Mouse (Mus musculus): ENCODE measurements around the gene Olfr304. TPM values are rescaled to one million over a fixed set of nuclear protein-coding genes. Genes with fewer than 3 reads are reported as not detected.
"Not testable (repeated sequence)": the region's sequence is repeated elsewhere in the genome, so short reads cannot be mapped to it uniquely, and the experiment has no call there.

The Olfr304 gene
- polyA plus RNA-seq (2016; fragmentation: Nextera tagmentation; extraction: Ambion mirVana) = not detected in 2 replicates

- Histone ChIP-seq H3K4me2 (no peak within 1 kb of the TSS), H3K9ac (no peak within 1 kb of the TSS), H3K27ac (no peak within 1 kb of the TSS), H3K4me3 (no peak within 1 kb of the TSS), H3K36me3 (no peaks in the 10 kb centered on the region), H3K9me3 (replicated peaks) (no peaks in the 10 kb centered on the region), H3K27me3 (replicated peaks) (no peaks in the 10 kb centered on the region), H3K4me1 (no peaks in the 10 kb centered on the region)
- no peak for ATAC-seq
- WGBS (ENCODE audit: insufficient replicate concordance) = 41% methylated on average over 1 of the region's 1 CpGs
Observed at GRCm38 (mm10) chr7:86386558-86386957, at the start of gene Olfr304. Olfr304 (minus strand) TSS chr7:86386658.

GRCm38 (mm10) chr7:86403546-86403945 is 17.1 kb upstream of the Olfr304 start, which contains the start of gene Olfr301:
Olfr301 (plus strand) TSS chr7:86403846.
- Histone ChIP-seq H3K27me3 (replicated peaks) (no peaks in the 10 kb centered on the region), H3K27ac (no peak within 1 kb of the TSS), H3K4me1 (no peaks in the 10 kb centered on the region), H3K36me3 (no peaks in the 10 kb centered on the region), H3K4me2 (no peak within 1 kb of the TSS), H3K9me3 (replicated peaks) (no peaks in the 10 kb centered on the region), H3K4me3 (no peak within 1 kb of the TSS), H3K9ac (no peak within 1 kb of the TSS)
- no peak for ATAC-seq
- WGBS (ENCODE audit: insufficient replicate concordance) = 56% methylated on average over 2 of the region's 2 CpGs

- ATAC-seq = no peak
- no peak within 1 kb of the TSS for H3K4me2 ChIP-seq
- no peaks in the 10 kb centered on the region for H3K9me3 ChIP-seq (replicated peaks)
- no peaks in the 10 kb centered on the region for H3K27me3 ChIP-seq (replicated peaks)
- H3K27ac ChIP-seq = no peak within 1 kb of the TSS
- H3K9ac ChIP-seq = no peak within 1 kb of the TSS
- no peak within 1 kb of the TSS for H3K4me3 ChIP-seq
- H3K4me1 ChIP-seq = no peaks in the 10 kb centered on the region
- H3K36me3 ChIP-seq = no peaks in the 10 kb centered on the region
Observed at GRCm38 (mm10) chr7:86397689-86398088, 11.2 kb upstream of the Olfr304 start, which contains the start of gene Olfr303. Olfr303 (minus strand) TSS chr7:86397789.

- no peak overlapping the region for H3K27ac ChIP-seq
- ATAC-seq = no peak
- H3K27me3 ChIP-seq (replicated peaks) = no peaks in the 10 kb centered on the region
- H3K4me3 ChIP-seq = no peak overlapping the region
- H3K4me1 ChIP-seq = no peaks in the 10 kb centered on the region
- H3K9me3 ChIP-seq (replicated peaks) = no peaks in the 10 kb centered on the region
- no peak overlapping the region for H3K9ac ChIP-seq
- H3K36me3 ChIP-seq = no peaks in the 10 kb centered on the region
- 62% methylated on average over 3 of the region's 3 CpGs for WGBS (ENCODE audit: insufficient replicate concordance)
- no peak overlapping the region for H3K4me2 ChIP-seq
Observed at GRCm38 (mm10) chr7:86385769-86386168, 689 bp downstream of the Olfr304 start.

- 68% methylated on average over 1 of the region's 1 CpGs for WGBS (ENCODE audit: insufficient replicate concordance)
- Histone ChIP-seq H3K4me2 (no peak within 1 kb of the TSS), H3K4me1 (no peaks in the 10 kb centered on the region)
Observed at GRCm38 (mm10) chr7:86366828-86367227, 19.6 kb downstream of the Olfr304 start, which contains the start of gene Olfr305. Olfr305 (minus strand) TSS chr7:86366928.

GRCm38 (mm10) chr7:86346296-86346695 is 40.2 kb downstream of the Olfr304 start:
- WGBS (ENCODE audit: insufficient replicate concordance) = 79% methylated on average over 9 of the region's 9 CpGs
- not testable (repeated sequence) for H3K9me3 ChIP-seq (replicated peaks); H3K27ac ChIP-seq; H3K4me2 ChIP-seq; H3K36me3 ChIP-seq; ATAC-seq; H3K4me3 ChIP-seq; H3K4me1 ChIP-seq; H3K27me3 ChIP-seq (replicated peaks); H3K9ac ChIP-seq

More at GRCm38 (mm10) chr7:86366828-86367227, 19.6 kb downstream of the Olfr304 start, which contains the start of gene Olfr305:
- Histone ChIP-seq H3K9ac (no peak within 1 kb of the TSS), H3K9me3 (replicated peaks) (no peaks in the 10 kb centered on the region), H3K4me3 (no peak within 1 kb of the TSS), H3K36me3 (no peaks in the 10 kb centered on the region), H3K27ac (no peak within 1 kb of the TSS), H3K27me3 (replicated peaks) (no peaks in the 10 kb centered on the region)
- no peak for ATAC-seq

- Histone ChIP-seq H3K36me3 (no peaks in the 10 kb centered on the region), H3K4me2 (no peak overlapping the region), H3K27ac (no peak overlapping the region), H3K9me3 (replicated peaks) (no peaks in the 10 kb centered on the region), H3K4me1 (no peaks in the 10 kb centered on the region), H3K27me3 (replicated peaks) (no peaks in the 10 kb centered on the region), H3K9ac (no peak overlapping the region), H3K4me3 (no peak overlapping the region)
- no peak for ATAC-seq
- WGBS (ENCODE audit: insufficient replicate concordance) = 53% methylated on average over 3 of the region's 3 CpGs
Observed at GRCm38 (mm10) chr7:86344253-86344652, 42.2 kb downstream of the Olfr304 start.

- no peak overlapping the region for H3K4me3 ChIP-seq
- no peaks in the 10 kb centered on the region for H3K27me3 ChIP-seq (replicated peaks)
- H3K27ac ChIP-seq = no peak overlapping the region
- H3K9me3 ChIP-seq (replicated peaks) = no peaks in the 10 kb centered on the region
- H3K36me3 ChIP-seq = no peaks in the 10 kb centered on the region
- ATAC-seq = no peak
- no peaks in the 10 kb centered on the region for H3K4me1 ChIP-seq
- H3K9ac ChIP-seq = no peak overlapping the region
- no peak overlapping the region for H3K4me2 ChIP-seq
- WGBS (ENCODE audit: insufficient replicate concordance) = 57% methylated on average over 14 of the region's 14 CpGs
Observed at GRCm38 (mm10) chr7:86342881-86343565, 43.4 kb downstream of the Olfr304 start.

GRCm38 (mm10) chr7:86337486-86337885 is 49.0 kb downstream of the Olfr304 start, which contains the start of gene Olfr307:
Olfr307 (minus strand) TSS chr7:86337586.
- no peak within 1 kb of the TSS for H3K4me3 ChIP-seq
- no peaks in the 10 kb centered on the region for H3K4me1 ChIP-seq
- no peak within 1 kb of the TSS for H3K27ac ChIP-seq
- ATAC-seq = no peak
- H3K9me3 ChIP-seq (replicated peaks) = no peaks in the 10 kb centered on the region
- H3K27me3 ChIP-seq (replicated peaks) = no peaks in the 10 kb centered on the region
- 42% methylated on average over 1 of the region's 1 CpGs for WGBS (ENCODE audit: insufficient replicate concordance)
- no peaks in the 10 kb centered on the region for H3K36me3 ChIP-seq
- no peak within 1 kb of the TSS for H3K9ac ChIP-seq
- H3K4me2 ChIP-seq = no peak within 1 kb of the TSS

Other genes with a start within 250 kb of the Olfr304 start
- gene Vmn2r75, start 214.9 kb downstream of the Olfr304 start, polyA plus RNA-seq (2016; fragmentation: Nextera tagmentation; extraction: Ambion mirVana) = not detected in 2 replicates
- gene Vmn2r76, start 140.3 kb downstream of the Olfr304 start, polyA plus RNA-seq (2016; fragmentation: Nextera tagmentation; extraction: Ambion mirVana) = not detected in 2 replicates
- not detected in 2 replicates for gene Olfr310, start 109.5 kb downstream of the Olfr304 start, polyA plus RNA-seq (2016; fragmentation: Nextera tagmentation; extraction: Ambion mirVana)
- not detected in 2 replicates for gene Olfr309, start 73.0 kb downstream of the Olfr304 start, polyA plus RNA-seq (2016; fragmentation: Nextera tagmentation; extraction: Ambion mirVana)
- gene Olfr308, start 61.0 kb downstream of the Olfr304 start, polyA plus RNA-seq (2016; fragmentation: Nextera tagmentation; extraction: Ambion mirVana) = not detected in 2 replicates
- gene Olfr307, start 49.1 kb downstream of the Olfr304 start, polyA plus RNA-seq (2016; fragmentation: Nextera tagmentation; extraction: Ambion mirVana) = not detected in 2 replicates
- not detected in 2 replicates for gene Olfr305, start 19.7 kb downstream of the Olfr304 start, polyA plus RNA-seq (2016; fragmentation: Nextera tagmentation; extraction: Ambion mirVana)
- not detected in 2 replicates for gene Olfr303, start 11.1 kb upstream of the Olfr304 start, polyA plus RNA-seq (2016; fragmentation: Nextera tagmentation; extraction: Ambion mirVana)
- not detected in 2 replicates for gene Olfr301, start 17.2 kb upstream of the Olfr304 start, polyA plus RNA-seq (2016; fragmentation: Nextera tagmentation; extraction: Ambion mirVana)
- gene Olfr299, start 73.3 kb upstream of the Olfr304 start, polyA plus RNA-seq (2016; fragmentation: Nextera tagmentation; extraction: Ambion mirVana) = not detected in 2 replicates
- gene Olfr298, start 105.8 kb upstream of the Olfr304 start, polyA plus RNA-seq (2016; fragmentation: Nextera tagmentation; extraction: Ambion mirVana) = not detected in 2 replicates
- not detected in 2 replicates for gene Olfr297, start 133.3 kb upstream of the Olfr304 start, polyA plus RNA-seq (2016; fragmentation: Nextera tagmentation; extraction: Ambion mirVana)
- gene Olfr295, start 197.2 kb upstream of the Olfr304 start, polyA plus RNA-seq (2016; fragmentation: Nextera tagmentation; extraction: Ambion mirVana) = not detected in 2 replicates
- gene Olfr294, start 230.0 kb upstream of the Olfr304 start, polyA plus RNA-seq (2016; fragmentation: Nextera tagmentation; extraction: Ambion mirVana) = not detected in 2 replicates

Data from liver, embryonic 12.5 days (tissue).